Mouse (Mus musculus): ENCODE results near the gene Olfr180. TPM values are rescaled to one million over a fixed set of nuclear protein-coding genes. Genes with fewer than 3 reads are reported as not detected.

The Olfr180 gene
- total RNA-seq (2021), result not detected
- long read RNA-seq, experiment 1, result 0 reads
- long read RNA-seq, experiment 2, result 0 reads

GRCm38 (mm10) chr16:58929292-58929691 lies at the start of gene Olfr180:
Gene Olfr180 (minus strand): TSS chr16:58929392.
- no peak for DNase-seq (ENCODE audit: low spot score)

- no peak for DNase-seq (ENCODE audit: low spot score)
These were observed 537 bp downstream of the Olfr180 start, which contains the start of gene Olfr181 for GRCm38 (mm10) chr16:58928655-58929054. Gene Olfr181 (minus strand): TSS chr16:58928755.

- no peak for DNase-seq (ENCODE audit: low spot score)
These were observed 37.2 kb downstream of the Olfr180 start, which contains the start of gene Olfr178 for GRCm38 (mm10) chr16:58891963-58892362. Gene Olfr178 (minus strand): TSS chr16:58892063.

- DNase-seq (ENCODE audit: low spot score), result no peak
These were observed 44.8 kb downstream of the Olfr180 start for GRCm38 (mm10) chr16:58884416-58884815.

GRCm38 (mm10) chr16:58874668-58875067 lies 54.5 kb downstream of the Olfr180 start, which contains the start of gene Olfr177:
Gene Olfr177 (minus strand): TSS chr16:58874768.
- DNase-seq (ENCODE audit: low spot score), result no peak

Other genes with a start within 250 kb of the Olfr180 start
- gene Gpr15, start 210.3 kb downstream of the Olfr180 start, total RNA-seq (2021), result not detected
- gene Cldnd1, start 201.5 kb downstream of the Olfr180 start, total RNA-seq (2021), result 10 to 100 TPM; 56.8 to 66.4 TPM
- not detected for gene Olfr172, start 166.2 kb downstream of the Olfr180 start, total RNA-seq (2021)
- not detected for gene Olfr173, start 129.1 kb downstream of the Olfr180 start, total RNA-seq (2021)
- gene Olfr175-ps1, start 102.6 kb downstream of the Olfr180 start, total RNA-seq (2021), result not detected
- not detected for gene Olfr177, start 54.6 kb downstream of the Olfr180 start, total RNA-seq (2021)
- not detected for gene Olfr178, start 37.3 kb downstream of the Olfr180 start, total RNA-seq (2021)
- gene Olfr181, start 637 bp downstream of the Olfr180 start, total RNA-seq (2021), result not detected
- not detected for gene Olfr183, start 66.0 kb upstream of the Olfr180 start, total RNA-seq (2021)
- gene Olfr186, start 100.9 kb upstream of the Olfr180 start, total RNA-seq (2021), result not detected
- not detected for gene Olfr187, start 110.4 kb upstream of the Olfr180 start, total RNA-seq (2021)
- not detected for gene Olfr190, start 148.6 kb upstream of the Olfr180 start, total RNA-seq (2021)
- not detected for gene Olfr191, start 160.4 kb upstream of the Olfr180 start, total RNA-seq (2021)
- not detected for gene Olfr193, start 182.5 kb upstream of the Olfr180 start, total RNA-seq (2021)
- not detected for gene Olfr194, start 191.7 kb upstream of the Olfr180 start, total RNA-seq (2021)
- not detected for gene Olfr195, start 217.7 kb upstream of the Olfr180 start, total RNA-seq (2021)
- not detected for gene Olfr196, start 241.1 kb upstream of the Olfr180 start, total RNA-seq (2021)

Data from gastrocnemius, adult 18-20 months (tissue).